Mouse (Mus musculus) ES-Bruce4 (cell line): ENCODE results near the gene Zmym5. TPM values are rescaled to one million over a fixed set of nuclear protein-coding genes. Genes with fewer than 3 reads are reported as not detected.
"Not testable (repeated sequence)": the region's sequence is repeated elsewhere in the genome, so short reads cannot be mapped to it uniquely, and the experiment has no call there.

Experiments used
- H3K27ac ChIP-seq: 2 replicates; pipeline ENCODE4 v1.5.1; 2012; ENCODE audit warnings: low read length, inconsistent platforms; ENCODE audit not compliant: insufficient read depth
- H3K27me3 ChIP-seq: 2 replicates; pipeline ENCODE4 v1.6.1; 2012; ENCODE audit warnings: mild to moderate bottlenecking, low read length, inconsistent platforms; ENCODE audit not compliant: control insufficient read depth, poor library complexity, insufficient read depth, severe bottlenecking
- H3K36me3 ChIP-seq: 2 replicates; pipeline ENCODE4 v1.6.1; 2012; ENCODE audit warnings: inconsistent platforms, mild to moderate bottlenecking, low read length, moderate library complexity; ENCODE audit not compliant: control insufficient read depth, poor library complexity, insufficient read depth, severe bottlenecking
- H3K4me1 ChIP-seq: one replicate; pipeline ENCODE4 v1.8.1; 2011; ENCODE audit warnings: low read length; ENCODE audit not compliant: control insufficient read depth, insufficient read depth
- H3K4me3 ChIP-seq: 2 replicates; pipeline ENCODE4 v1.5.1; 2011; ENCODE audit warnings: low read depth, mild to moderate bottlenecking, low read length
- H3K9ac ChIP-seq: 2 replicates; pipeline ENCODE4 v1.6.1; 2012; ENCODE audit warnings: low read depth, mild to moderate bottlenecking, inconsistent platforms; ENCODE audit not compliant: poor library complexity, severe bottlenecking
- H3K9me3 ChIP-seq: replicated peaks from 2 replicates; pipeline ENCODE4 v1.6.1; 2012; ENCODE audit warnings: mild to moderate bottlenecking, low read length, inconsistent platforms; ENCODE audit not compliant: control insufficient read depth, poor library complexity, insufficient read depth, severe bottlenecking
- CTCF ChIP-seq: IDR thresholded peaks from one replicate; pipeline ENCODE4 v1.8.1; 2011; ENCODE audit warnings: low read depth, low read length
- EP300 ChIP-seq: IDR thresholded peaks from 2 replicates; pipeline ENCODE4 v1.6.1; 2011; ENCODE audit warnings: low read depth, low read length; ENCODE audit not compliant: insufficient read depth
- POLR2A ChIP-seq: IDR thresholded peaks from one replicate; pipeline ENCODE4 v1.8.1; 2011; ENCODE audit warnings: low read length; ENCODE audit not compliant: insufficient read depth
- polyA plus RNA-seq: library from polyadenylated mRNA; stranded (reverse); fragments of >200 nt; gene quantifications from 2 replicates; pipeline ENCODE4 v1.2.4, GENCODE M21; 2011; ENCODE audit warnings: low read depth; ENCODE audit not compliant: missing spikeins, insufficient read depth, insufficient read length

Zmym5 gene
- polyA plus RNA-seq, 1 experiment = 41.9 TPM

GRCm38 (mm10) chr14:56778200-56778932, 33.1 kb downstream of the Zmym5 start, which contains the start of gene Pspc1:
Gene Pspc1 (minus strand): TSS chr14:56778316.
- H3K36me3 ChIP-seq = no peaks in the 10 kb centered on the region; the same call in 1 of the 2 replicates
- H3K27ac ChIP-seq = peak within 1 kb of the TSS; percentile 71
- no peaks in the 10 kb centered on the region for H3K27me3 ChIP-seq
- H3K4me3 ChIP-seq = peak within 1 kb of the TSS; percentile 90
- no peaks in the 10 kb centered on the region for H3K4me1 ChIP-seq
- H3K9me3 ChIP-seq = no peaks in the 10 kb centered on the region
- no peak for TF ChIP-seq CTCF
- TF ChIP-seq POLR2A = peak; percentile 60
- H3K9ac ChIP-seq = peak within 1 kb of the TSS; percentile 87

- H3K9ac ChIP-seq = peak overlapping the region; percentile 87
- H3K27ac ChIP-seq = peak overlapping the region; percentile 71
- peaks cover 4% of the 10 kb centered on the region for H3K36me3 ChIP-seq
- H3K4me3 ChIP-seq = peak overlapping the region; percentile 90
- no peaks in the 10 kb centered on the region for H3K4me1 ChIP-seq
- no peaks in the 10 kb centered on the region for H3K9me3 ChIP-seq
- TF ChIP-seq EP300 (no peak), CTCF (no peak), POLR2A (no peak)
- H3K27me3 ChIP-seq = no peaks in the 10 kb centered on the region
Measured at GRCm38 (mm10) chr14:56777360-56778136, 34.0 kb downstream of the Zmym5 start.

- Histone ChIP-seq H3K27ac (no peak overlapping the region), H3K9ac (peak overlapping the region; percentile 87), H3K27me3 (no peaks in the 10 kb centered on the region), H3K9me3 (no peaks in the 10 kb centered on the region), H3K36me3 (peaks cover 6% of the 10 kb centered on the region), H3K4me1 (no peaks in the 10 kb centered on the region), H3K4me3 (peak overlapping the region; percentile 61)
- TF ChIP-seq CTCF = no peak
- no peak for TF ChIP-seq EP300
- TF ChIP-seq POLR2A = no peak
Measured at GRCm38 (mm10) chr14:56776571-56777238, 34.8 kb downstream of the Zmym5 start.

GRCm38 (mm10) chr14:56775416-56775815, 36.1 kb downstream of the Zmym5 start:
- Histone ChIP-seq H3K4me3 (no peak overlapping the region), H3K36me3 (peaks cover 16% of the 10 kb centered on the region)

GRCm38 (mm10) chr14:56766438-56766837, 45.1 kb downstream of the Zmym5 start:
- not testable (repeated sequence) for H3K27me3 ChIP-seq, H3K4me1 ChIP-seq, H3K27ac ChIP-seq, H3K9ac ChIP-seq, H3K4me3 ChIP-seq
- Histone ChIP-seq H3K9me3 (peaks cover 14% of the 10 kb centered on the region), H3K36me3 (peaks cover 57% of the 10 kb centered on the region)

More at GRCm38 (mm10) chr14:56775416-56775815, 36.1 kb downstream of the Zmym5 start:
- Histone ChIP-seq H3K27ac (no peak overlapping the region), H3K9ac (0 out of 2 replicates have a peak overlapping the region, but pooled peaks have one; percentile 10), H3K4me1 (no peaks in the 10 kb centered on the region), H3K27me3 (no peaks in the 10 kb centered on the region), H3K9me3 (no peaks in the 10 kb centered on the region)
- TF ChIP-seq POLR2A = no peak
- TF ChIP-seq EP300 = no peak
- no peak for TF ChIP-seq CTCF

GRCm38 (mm10) chr14:56765117-56765516, 46.4 kb downstream of the Zmym5 start:
- H3K27me3 ChIP-seq, H3K9ac ChIP-seq, H3K4me3 ChIP-seq, H3K4me1 ChIP-seq, H3K27ac ChIP-seq: not testable (repeated sequence)
- H3K9me3 ChIP-seq = peaks cover 14% of the 10 kb centered on the region
- peaks cover 59% of the 10 kb centered on the region for H3K36me3 ChIP-seq
